Mouse (Mus musculus) megakaryocyte, embryonic 14.5 days (primary cell): ENCODE results near the gene Mib2.

Source experiments
- FLI1 ChIP-seq: IDR thresholded peaks from 2 replicates; pipeline ENCODE4 v1.6.1; 2012; ENCODE audit warnings: low read length, inconsistent platforms, mixed read lengths
- GATA1 ChIP-seq: IDR thresholded peaks from 3 replicates; pipeline ENCODE4 v1.6.1; 2012; ENCODE audit warnings: mixed read lengths, low read length, inconsistent platforms, borderline replicate concordance

- no peak for TF ChIP-seq GATA1
- TF ChIP-seq FLI1, result no peak
Observed at GRCm38 (mm10) chr4:155696261-155697255, 27.6 kb upstream of the Mib2 start.
